Mouse (Mus musculus): ENCODE data around the gene Sh2b3. TPM values are rescaled to one million over a fixed set of nuclear protein-coding genes. Genes with fewer than 3 reads are reported as not detected.

The Sh2b3 gene
- polyA plus RNA-seq, 1 experiment from 2014 or later: 7.9 TPM

- ATAC-seq (ENCODE audit: low FRiP score, low TSS enrichment) (peak; percentile 29; the same call in 1 of the 2 replicates), DNase-seq (ENCODE audit: low spot score) (peak; percentile 87)
- WGBS: 10% methylated on average over 4 of the region's 4 CpGs
- Histone ChIP-seq H3K4me1 (replicated peaks; ENCODE audit: control insufficient read depth, insufficient read depth) (no peaks in the 10 kb centered on the region), H3K4me2 (replicated peaks; ENCODE audit: low read depth) (no peak overlapping the region), H3K27me3 (ENCODE audit: control insufficient read depth, insufficient read depth, low read length) (no peaks in the 10 kb centered on the region), H3K27ac (replicated peaks) (no peak overlapping the region), H3K9ac (ENCODE audit: low read length) (no peak overlapping the region), H3K4me3 (ENCODE audit: low read depth, low read length) (no peak overlapping the region), H3K9me3 (ENCODE audit: control insufficient read depth, low read length) (no peaks in the 10 kb centered on the region), H3K36me3 (ENCODE audit: control insufficient read depth, insufficient read depth, low read length) (no peaks in the 10 kb centered on the region)
- TF ChIP-seq CTCF (IDR thresholded peaks at IDR 0.05; ENCODE audit: low read depth): peak; percentile 99
- no peak for TF ChIP-seq EP300 (optimal IDR thresholded peaks at IDR 0.05)
Measured at GRCm38 (mm10) chr5:121872158-121872557, 34.7 kb upstream of the Sh2b3 start.

GRCm38 (mm10) chr5:121871515-121872030 lies 34.1 kb upstream of the Sh2b3 start:
- peak; percentile 39 for DNase-seq (ENCODE audit: low spot score)
- Histone ChIP-seq H3K4me3 (ENCODE audit: low read depth, low read length) (no peak overlapping the region), H3K4me1 (replicated peaks; ENCODE audit: control insufficient read depth, insufficient read depth) (no peaks in the 10 kb centered on the region), H3K9ac (ENCODE audit: low read length) (no peak overlapping the region), H3K4me2 (replicated peaks; ENCODE audit: low read depth) (no peak overlapping the region), H3K9me3 (ENCODE audit: control insufficient read depth, low read length) (no peaks in the 10 kb centered on the region), H3K27me3 (ENCODE audit: control insufficient read depth, insufficient read depth, low read length) (no peaks in the 10 kb centered on the region), H3K36me3 (ENCODE audit: control insufficient read depth, insufficient read depth, low read length) (no peaks in the 10 kb centered on the region), H3K27ac (replicated peaks) (no peak overlapping the region)
- WGBS: 73% methylated on average over 13 of the region's 13 CpGs
- no peak for ATAC-seq (ENCODE audit: low FRiP score, low TSS enrichment)
- no peak for TF ChIP-seq CTCF (IDR thresholded peaks at IDR 0.05; ENCODE audit: low read depth)
- TF ChIP-seq EP300 (optimal IDR thresholded peaks at IDR 0.05): no peak

- no peak for DNase-seq (ENCODE audit: low spot score)
- WGBS: 62% methylated on average over 6 of the region's 6 CpGs
- Histone ChIP-seq H3K9me3 (ENCODE audit: control insufficient read depth, low read length) (no peaks in the 10 kb centered on the region), H3K4me2 (replicated peaks; ENCODE audit: low read depth) (no peak overlapping the region), H3K36me3 (ENCODE audit: control insufficient read depth, insufficient read depth, low read length) (no peaks in the 10 kb centered on the region), H3K9ac (ENCODE audit: low read length) (no peak overlapping the region), H3K4me1 (replicated peaks; ENCODE audit: control insufficient read depth, insufficient read depth) (no peaks in the 10 kb centered on the region), H3K27ac (replicated peaks) (no peak overlapping the region), H3K27me3 (ENCODE audit: control insufficient read depth, insufficient read depth, low read length) (no peaks in the 10 kb centered on the region), H3K4me3 (ENCODE audit: low read depth, low read length) (no peak overlapping the region)
- ATAC-seq (ENCODE audit: low FRiP score, low TSS enrichment): no peak
- TF ChIP-seq CTCF (IDR thresholded peaks at IDR 0.05; ENCODE audit: low read depth) (no peak), EP300 (optimal IDR thresholded peaks at IDR 0.05) (no peak)
Measured at GRCm38 (mm10) chr5:121870832-121871231, 33.4 kb upstream of the Sh2b3 start.

GRCm38 (mm10) chr5:121867963-121868362 lies 30.5 kb upstream of the Sh2b3 start:
- no peaks in the 10 kb centered on the region for H3K9me3 ChIP-seq (ENCODE audit: control insufficient read depth, low read length)
- H3K4me1 ChIP-seq (replicated peaks; ENCODE audit: control insufficient read depth, insufficient read depth): no peaks in the 10 kb centered on the region
- TF ChIP-seq CTCF (IDR thresholded peaks at IDR 0.05; ENCODE audit: low read depth) (no peak), EP300 (optimal IDR thresholded peaks at IDR 0.05) (no peak)
- DNase-seq (ENCODE audit: low spot score) (peak; percentile 77), ATAC-seq (ENCODE audit: low FRiP score, low TSS enrichment) (peak; percentile 58; the same call in 1 of the 2 replicates)
- H3K27me3 ChIP-seq (ENCODE audit: control insufficient read depth, insufficient read depth, low read length): no peaks in the 10 kb centered on the region
- no peak overlapping the region for H3K27ac ChIP-seq (replicated peaks)
- H3K9ac ChIP-seq (ENCODE audit: low read length): no peak overlapping the region
- H3K4me2 ChIP-seq (replicated peaks; ENCODE audit: low read depth): no peak overlapping the region
- H3K4me3 ChIP-seq (ENCODE audit: low read depth, low read length): no peak overlapping the region
- H3K36me3 ChIP-seq (ENCODE audit: control insufficient read depth, insufficient read depth, low read length): no peaks in the 10 kb centered on the region
- 52% methylated on average over 5 of the region's 5 CpGs for WGBS

GRCm38 (mm10) chr5:121864330-121864729 lies 26.9 kb upstream of the Sh2b3 start:
- WGBS: 24% methylated on average over 6 of the region's 11 CpGs
- no peak for TF ChIP-seq EP300 (optimal IDR thresholded peaks at IDR 0.05)
- TF ChIP-seq CTCF (IDR thresholded peaks at IDR 0.05; ENCODE audit: low read depth): no peak
- H3K9me3 ChIP-seq (ENCODE audit: control insufficient read depth, low read length): no peaks in the 10 kb centered on the region
- no peak overlapping the region for H3K27ac ChIP-seq (replicated peaks)
- 0 out of 2 replicates have a peak overlapping the region, but pooled peaks have one; percentile 23 for H3K4me2 ChIP-seq (replicated peaks; ENCODE audit: low read depth)
- H3K36me3 ChIP-seq (ENCODE audit: control insufficient read depth, insufficient read depth, low read length): no peaks in the 10 kb centered on the region
- 0 out of 2 replicates have a peak overlapping the region, but pooled peaks have one; percentile 8 for H3K4me3 ChIP-seq (ENCODE audit: low read depth, low read length)
- ATAC-seq (ENCODE audit: low FRiP score, low TSS enrichment): peak; percentile 14; the same call in 1 of the 2 replicates
- H3K27me3 ChIP-seq (ENCODE audit: control insufficient read depth, insufficient read depth, low read length): no peaks in the 10 kb centered on the region
- DNase-seq (ENCODE audit: low spot score): peak; percentile 68
- 0 out of 2 replicates have a peak overlapping the region, but pooled peaks have one; percentile 23 for H3K9ac ChIP-seq (ENCODE audit: low read length)
- no peaks in the 10 kb centered on the region for H3K4me1 ChIP-seq (replicated peaks; ENCODE audit: control insufficient read depth, insufficient read depth)

- no peak for TF ChIP-seq EP300 (optimal IDR thresholded peaks at IDR 0.05)
- no peak for TF ChIP-seq CTCF (IDR thresholded peaks at IDR 0.05; ENCODE audit: low read depth)
- H3K36me3 ChIP-seq (ENCODE audit: control insufficient read depth, insufficient read depth, low read length): no peaks in the 10 kb centered on the region
- DNase-seq (ENCODE audit: low spot score) (no peak), ATAC-seq (ENCODE audit: low FRiP score, low TSS enrichment) (no peak)
- no peak overlapping the region for H3K27ac ChIP-seq (replicated peaks)
- no peak overlapping the region for H3K4me3 ChIP-seq (ENCODE audit: low read depth, low read length)
- H3K27me3 ChIP-seq (ENCODE audit: control insufficient read depth, insufficient read depth, low read length): no peaks in the 10 kb centered on the region
- no peaks in the 10 kb centered on the region for H3K4me1 ChIP-seq (replicated peaks; ENCODE audit: control insufficient read depth, insufficient read depth)
- WGBS: 49% methylated on average over 5 of the region's 5 CpGs
- no peak overlapping the region for H3K4me2 ChIP-seq (replicated peaks; ENCODE audit: low read depth)
- H3K9ac ChIP-seq (ENCODE audit: low read length): no peak overlapping the region
- H3K9me3 ChIP-seq (ENCODE audit: control insufficient read depth, low read length): no peaks in the 10 kb centered on the region
Measured at GRCm38 (mm10) chr5:121861964-121862363, 24.5 kb upstream of the Sh2b3 start.
